Mouse (Mus musculus) c-Kit-negative CD71-positive TER-119-positive erythroid progenitor cells, embryonic 14.5 days (primary cell): ENCODE measurements around the gene Col25a1.

ENCODE experiments used
- DNase-seq: peaks from one replicate; pipeline ENCODE4 v3.0.0-alpha.2; 2013; ENCODE audit warnings: low read depth, low spot score

Gene Col25a1

GRCm38 (mm10) chr3:130377786-130378185 is 246.5 kb downstream of the Col25a1 start:
- DNase-seq: no peak

- DNase-seq: no peak
Measured at GRCm38 (mm10) chr3:130378626-130379025, 247.3 kb downstream of the Col25a1 start.

- DNase-seq: no peak
Measured at GRCm38 (mm10) chr3:130380299-130380845, 249.1 kb downstream of the Col25a1 start.

- DNase-seq: no peak
Measured at GRCm38 (mm10) chr3:130381691-130382090, 250.4 kb downstream of the Col25a1 start.

- no peak for DNase-seq
Measured at GRCm38 (mm10) chr3:130385856-130386255, 254.6 kb downstream of the Col25a1 start.

- DNase-seq: no peak
Measured at GRCm38 (mm10) chr3:130387156-130387555, 255.9 kb downstream of the Col25a1 start.

- no peak for DNase-seq
Measured at GRCm38 (mm10) chr3:130389261-130389975, 258.1 kb downstream of the Col25a1 start.

- DNase-seq: no peak
Measured at GRCm38 (mm10) chr3:130396636-130397035, 265.3 kb downstream of the Col25a1 start.

GRCm38 (mm10) chr3:130400716-130401559 is 269.6 kb downstream of the Col25a1 start:
- no peak for DNase-seq

GRCm38 (mm10) chr3:130401560-130401852 is 270.2 kb downstream of the Col25a1 start:
- DNase-seq: no peak

- no peak for DNase-seq
Measured at GRCm38 (mm10) chr3:130404525-130405409, 273.5 kb downstream of the Col25a1 start.

GRCm38 (mm10) chr3:130407201-130407600 is 275.9 kb downstream of the Col25a1 start:
- DNase-seq: no peak

GRCm38 (mm10) chr3:130413239-130413638 is 281.9 kb downstream of the Col25a1 start:
- DNase-seq: no peak

- DNase-seq: no peak
Measured at GRCm38 (mm10) chr3:130418951-130419350, 287.6 kb downstream of the Col25a1 start.

- no peak for DNase-seq
Measured at GRCm38 (mm10) chr3:130428796-130429195, 297.5 kb downstream of the Col25a1 start.

- no peak for DNase-seq
Measured at GRCm38 (mm10) chr3:130430052-130430451, 298.8 kb downstream of the Col25a1 start.

- no peak for DNase-seq
Measured at GRCm38 (mm10) chr3:130432818-130433217, 301.5 kb downstream of the Col25a1 start.

GRCm38 (mm10) chr3:130436956-130437355 is 305.7 kb downstream of the Col25a1 start:
- DNase-seq: no peak

- DNase-seq: no peak
Measured at GRCm38 (mm10) chr3:130439767-130440166, 308.5 kb downstream of the Col25a1 start.

GRCm38 (mm10) chr3:130440689-130441088 is 309.4 kb downstream of the Col25a1 start:
- DNase-seq: no peak

- DNase-seq: no peak
Measured at GRCm38 (mm10) chr3:130443842-130444627, 312.7 kb downstream of the Col25a1 start.
